Mouse (Mus musculus): Measurements from ENCODE around the gene Nedd9.

- TF ChIP-seq CTCF (conservative IDR thresholded peaks at IDR 0.05; ENCODE audit: insufficient read depth, insufficient read length, low read depth, low read length): no peak
- no peak for TF ChIP-seq POLR2A (IDR thresholded peaks at IDR 0.05; ENCODE audit: low read depth, low read length)
Measured at GRCm38 (mm10) chr13:41491981-41492702, 5.0 kb upstream of the Nedd9 start.

Measured in kidney, adult 2 months (tissue).